Mouse (Mus musculus): ENCODE data around the gene Dnal4. TPM values are rescaled to one million over a fixed set of nuclear protein-coding genes. Genes with fewer than 3 reads are reported as not detected.
A peak's percentile ranks its signal among the peaks of the same experiment; 100 is the strongest.

Dnal4 gene
- polyA plus RNA-seq, 1 experiment from 2014 or later, result 48.0 TPM

DNA sequence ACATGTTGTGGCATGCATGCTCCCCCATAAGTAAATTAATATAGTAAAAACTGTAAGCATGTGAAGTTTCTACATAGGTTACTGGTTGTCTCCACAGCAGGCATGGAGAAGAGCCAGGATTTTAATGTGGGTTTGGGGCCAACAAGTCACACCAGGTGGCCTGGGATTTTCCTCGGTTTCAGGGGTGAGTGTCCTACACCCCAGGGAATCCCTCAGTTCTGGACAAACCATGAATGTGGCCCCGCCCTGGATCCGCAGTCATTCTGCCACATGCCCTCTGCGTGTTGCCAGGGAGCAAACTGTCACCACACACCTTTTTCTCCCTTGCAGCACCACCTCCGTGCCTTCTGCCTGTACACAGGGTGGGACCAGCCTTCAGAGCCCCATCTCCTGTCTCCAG lies 31.0 kb upstream of the Dnal4 start:
- WGBS, result 55% methylated on average over 5 of the region's 5 CpGs
- no peaks in the 10 kb centered on the region for H3K36me3 ChIP-seq
- no peak overlapping the region for H3K27ac ChIP-seq
- H3K4me1 ChIP-seq, result peaks cover 19% of the 10 kb centered on the region
- DNase-seq (ENCODE audit: low spot score), result no peak
- no peak overlapping the region for H3K4me3 ChIP-seq
- no peaks in the 10 kb centered on the region for H3K9me3 ChIP-seq
- H3K27me3 ChIP-seq (ENCODE audit: insufficient read depth, poor library complexity, severe bottlenecking), result peaks cover 84% of the 10 kb centered on the region

DNA sequence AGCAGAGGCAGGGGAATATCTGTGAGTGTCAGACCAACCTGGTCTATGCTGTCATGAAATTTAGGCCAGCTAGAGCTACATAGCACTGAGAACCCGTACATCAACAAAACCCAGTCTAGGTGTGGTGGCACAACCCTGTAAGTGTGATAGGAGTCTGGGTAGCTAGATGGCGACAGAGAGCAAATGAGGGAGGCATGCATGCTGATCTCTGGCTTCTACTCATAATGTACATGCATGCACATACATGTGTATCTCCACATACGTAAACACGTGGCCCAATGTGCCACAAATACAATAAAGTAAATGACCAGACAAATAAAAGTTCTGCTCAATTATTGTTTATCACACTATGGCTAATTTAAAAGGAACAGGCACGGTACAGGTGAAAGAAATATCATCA lies 30.5 kb upstream of the Dnal4 start:
- WGBS, result 32% methylated on average over 5 of the region's 5 CpGs
- Histone ChIP-seq H3K4me1 (peaks cover 21% of the 10 kb centered on the region), H3K36me3 (no peaks in the 10 kb centered on the region), H3K9me3 (no peaks in the 10 kb centered on the region), H3K4me3 (no peak overlapping the region), H3K27ac (no peak overlapping the region), H3K27me3 (ENCODE audit: insufficient read depth, poor library complexity, severe bottlenecking) (peaks cover 85% of the 10 kb centered on the region)
- DNase-seq (ENCODE audit: low spot score), result no peak

DNA sequence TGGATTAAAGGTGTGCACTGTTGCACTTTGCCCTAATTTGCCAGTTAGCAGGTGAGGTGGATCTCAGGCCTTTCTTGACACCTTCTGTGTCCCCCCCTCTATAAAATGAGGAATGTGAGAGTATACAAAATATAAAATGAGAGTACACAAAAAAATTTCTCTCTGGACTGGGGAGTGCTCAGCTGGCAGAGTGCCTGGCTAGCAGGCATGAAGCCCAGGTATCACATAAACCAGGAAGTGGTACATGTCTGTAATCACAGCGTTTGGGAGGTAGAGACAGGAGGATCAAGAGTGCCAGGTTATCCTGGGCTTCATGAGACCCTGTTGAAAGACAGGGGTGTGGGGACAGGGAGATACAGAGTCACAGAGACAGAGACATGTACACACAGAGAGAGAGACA lies 29.4 kb upstream of the Dnal4 start:
- Histone ChIP-seq H3K4me1 (peaks cover 21% of the 10 kb centered on the region), H3K27me3 (ENCODE audit: insufficient read depth, poor library complexity, severe bottlenecking) (peaks cover 92% of the 10 kb centered on the region), H3K9me3 (no peaks in the 10 kb centered on the region), H3K4me3 (no peak overlapping the region), H3K36me3 (no peaks in the 10 kb centered on the region), H3K27ac (no peak overlapping the region)
- no peak for DNase-seq (ENCODE audit: low spot score)
- WGBS, result 47% methylated on average over 1 of the region's 1 CpGs

GRCm38 (mm10) chr15:79805246-79805645 lies 27.6 kb upstream of the Dnal4 start:
- Histone ChIP-seq H3K4me3 (peak overlapping the region; percentile 70), H3K27me3 (ENCODE audit: insufficient read depth, poor library complexity, severe bottlenecking) (peaks cover 94% of the 10 kb centered on the region), H3K4me1 (peaks cover 21% of the 10 kb centered on the region), H3K9me3 (no peaks in the 10 kb centered on the region), H3K27ac (peak overlapping the region; percentile 74; the same call in 1 of the 2 replicates), H3K36me3 (no peaks in the 10 kb centered on the region)
- DNase-seq (ENCODE audit: low spot score), result no peak
- WGBS, result 25% methylated on average over 8 of the region's 8 CpGs

- Histone ChIP-seq H3K27ac (peak within 1 kb of the TSS; percentile 74), H3K4me3 (peak within 1 kb of the TSS; percentile 70), H3K4me1 (peaks cover 21% of the 10 kb centered on the region), H3K36me3 (no peaks in the 10 kb centered on the region), H3K27me3 (ENCODE audit: insufficient read depth, poor library complexity, severe bottlenecking) (peaks cover 92% of the 10 kb centered on the region), H3K9me3 (no peaks in the 10 kb centered on the region)
- WGBS, result under 1% methylated on average over 85 of the region's 91 CpGs
- DNase-seq (ENCODE audit: low spot score), result no peak
Measured at GRCm38 (mm10) chr15:79804352-79805071, 26.9 kb upstream of the Dnal4 start, which contains the start of gene Nptxr. Gene Nptxr (minus strand): TSS chr15:79804766.

GRCm38 (mm10) chr15:79803533-79804351 lies 26.1 kb upstream of the Dnal4 start:
- H3K27me3 ChIP-seq (ENCODE audit: insufficient read depth, poor library complexity, severe bottlenecking), result peaks cover 84% of the 10 kb centered on the region
- peak; percentile 74 for DNase-seq (ENCODE audit: low spot score)
- WGBS, result 5% methylated on average over 81 of the region's 81 CpGs
- H3K4me3 ChIP-seq, result peak overlapping the region; percentile 70
- H3K9me3 ChIP-seq, result no peaks in the 10 kb centered on the region
- no peaks in the 10 kb centered on the region for H3K36me3 ChIP-seq
- H3K4me1 ChIP-seq, result peaks cover 21% of the 10 kb centered on the region
- peak overlapping the region; percentile 74 for H3K27ac ChIP-seq

DNA sequence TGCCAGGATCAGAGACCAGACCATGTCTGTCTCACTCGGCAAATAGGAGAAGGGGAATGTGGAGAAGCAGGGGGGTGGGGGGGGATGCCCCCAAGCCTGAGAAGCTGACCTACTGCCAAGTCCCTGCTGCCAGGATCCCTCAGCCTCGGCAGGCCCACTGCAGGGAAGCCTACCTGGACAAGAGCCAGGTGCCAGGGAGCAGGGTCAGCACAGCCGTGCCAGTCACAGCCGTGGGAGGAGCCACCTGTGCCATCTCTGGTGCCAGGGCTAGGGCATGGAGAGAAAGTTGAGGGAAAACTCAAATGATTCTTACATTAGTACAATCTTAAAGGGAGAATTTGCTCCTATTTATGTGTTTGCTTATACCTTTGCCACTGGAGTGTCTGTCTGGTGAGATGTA lies 24.7 kb upstream of the Dnal4 start:
- peaks cover 86% of the 10 kb centered on the region for H3K27me3 ChIP-seq (ENCODE audit: insufficient read depth, poor library complexity, severe bottlenecking)
- no peaks in the 10 kb centered on the region for H3K9me3 ChIP-seq
- no peak for DNase-seq (ENCODE audit: low spot score)
- no peak overlapping the region for H3K27ac ChIP-seq
- no peaks in the 10 kb centered on the region for H3K36me3 ChIP-seq
- H3K4me1 ChIP-seq, result peaks cover 21% of the 10 kb centered on the region
- 56% methylated on average over 4 of the region's 4 CpGs for WGBS
- no peak overlapping the region for H3K4me3 ChIP-seq

- H3K36me3 ChIP-seq, result no peaks in the 10 kb centered on the region
- 65% methylated on average over 2 of the region's 2 CpGs for WGBS
- DNase-seq (ENCODE audit: low spot score), result no peak
- H3K27ac ChIP-seq, result no peak overlapping the region
- H3K27me3 ChIP-seq (ENCODE audit: insufficient read depth, poor library complexity, severe bottlenecking), result peaks cover 86% of the 10 kb centered on the region
- H3K4me3 ChIP-seq, result no peak overlapping the region
- H3K4me1 ChIP-seq, result peaks cover 21% of the 10 kb centered on the region
- H3K9me3 ChIP-seq, result no peaks in the 10 kb centered on the region
Measured at GRCm38 (mm10) chr15:79801646-79802045, 24.0 kb upstream of the Dnal4 start.

DNA sequence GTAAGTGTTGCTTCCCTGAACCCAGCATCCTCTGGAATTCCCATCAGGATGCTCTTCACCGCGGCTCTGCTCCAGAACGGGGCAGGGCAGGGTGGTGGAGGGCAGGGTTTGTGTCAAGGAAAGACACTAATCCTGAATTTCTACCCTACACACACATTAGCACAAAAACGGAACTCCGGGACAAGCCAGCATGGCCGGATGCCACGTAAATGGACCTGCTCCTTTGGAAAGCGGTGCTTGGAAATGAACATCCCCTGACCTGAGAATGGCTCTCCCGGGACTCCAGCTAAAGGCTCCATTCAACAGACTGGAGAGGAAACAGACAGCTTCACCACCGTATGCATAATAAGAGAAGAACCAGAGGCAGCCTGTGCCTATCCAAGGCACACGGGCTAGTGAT lies 23.1 kb upstream of the Dnal4 start:
- H3K27ac ChIP-seq, result no peak overlapping the region
- H3K9me3 ChIP-seq, result no peaks in the 10 kb centered on the region
- no peak for DNase-seq (ENCODE audit: low spot score)
- H3K4me3 ChIP-seq, result no peak overlapping the region
- H3K27me3 ChIP-seq (ENCODE audit: insufficient read depth, poor library complexity, severe bottlenecking), result peaks cover 84% of the 10 kb centered on the region
- WGBS, result 65% methylated on average over 11 of the region's 11 CpGs
- peaks cover 21% of the 10 kb centered on the region for H3K4me1 ChIP-seq
- H3K36me3 ChIP-seq, result no peaks in the 10 kb centered on the region

DNA sequence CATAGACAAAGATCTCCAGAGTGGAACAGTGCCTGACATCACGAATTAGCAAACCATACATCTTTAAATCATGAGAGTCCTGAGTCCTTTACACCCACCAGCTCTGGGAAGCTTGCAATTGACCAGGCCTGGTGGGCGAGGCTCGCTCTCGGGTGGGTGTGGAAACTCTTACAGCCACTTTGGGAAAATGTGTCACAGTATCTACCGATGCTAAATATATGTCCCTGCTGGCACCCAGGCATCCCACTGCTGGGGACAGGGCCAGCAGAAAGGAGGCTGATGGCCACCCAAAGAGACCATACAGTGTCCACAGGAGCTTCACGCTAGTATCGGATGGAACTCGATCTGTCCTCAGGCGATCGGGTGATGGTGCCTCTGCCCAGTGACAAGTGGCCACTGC lies 20.9 kb upstream of the Dnal4 start:
- WGBS, result 80% methylated on average over 10 of the region's 10 CpGs
- Histone ChIP-seq H3K27ac (no peak overlapping the region), H3K36me3 (no peaks in the 10 kb centered on the region), H3K9me3 (no peaks in the 10 kb centered on the region), H3K4me1 (peaks cover 10% of the 10 kb centered on the region), H3K27me3 (ENCODE audit: insufficient read depth, poor library complexity, severe bottlenecking) (peaks cover 84% of the 10 kb centered on the region), H3K4me3 (no peak overlapping the region)
- no peak for DNase-seq (ENCODE audit: low spot score)

DNA sequence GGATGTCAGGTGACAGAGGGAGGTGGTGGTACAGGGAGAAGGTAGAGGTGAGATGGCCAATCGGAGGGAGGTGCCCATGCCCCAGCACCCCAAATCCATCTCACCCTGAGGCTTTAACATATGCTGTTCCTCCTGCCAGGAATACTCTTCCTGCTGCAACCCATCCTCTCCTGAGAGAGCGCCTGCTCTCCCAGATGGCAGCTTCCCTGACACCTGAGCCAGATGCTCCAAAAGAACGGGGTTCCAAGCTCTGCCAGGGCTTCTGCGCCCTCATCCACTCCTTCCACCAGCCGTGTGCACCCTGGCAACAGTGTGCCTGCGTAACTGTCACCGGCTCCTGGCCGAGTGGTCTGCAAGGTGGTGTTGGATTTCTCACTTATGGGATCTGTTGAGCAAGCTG lies 20.0 kb upstream of the Dnal4 start:
- 83% methylated on average over 8 of the region's 8 CpGs for WGBS
- Histone ChIP-seq H3K36me3 (no peaks in the 10 kb centered on the region), H3K27me3 (ENCODE audit: insufficient read depth, poor library complexity, severe bottlenecking) (peaks cover 84% of the 10 kb centered on the region)

DNA sequence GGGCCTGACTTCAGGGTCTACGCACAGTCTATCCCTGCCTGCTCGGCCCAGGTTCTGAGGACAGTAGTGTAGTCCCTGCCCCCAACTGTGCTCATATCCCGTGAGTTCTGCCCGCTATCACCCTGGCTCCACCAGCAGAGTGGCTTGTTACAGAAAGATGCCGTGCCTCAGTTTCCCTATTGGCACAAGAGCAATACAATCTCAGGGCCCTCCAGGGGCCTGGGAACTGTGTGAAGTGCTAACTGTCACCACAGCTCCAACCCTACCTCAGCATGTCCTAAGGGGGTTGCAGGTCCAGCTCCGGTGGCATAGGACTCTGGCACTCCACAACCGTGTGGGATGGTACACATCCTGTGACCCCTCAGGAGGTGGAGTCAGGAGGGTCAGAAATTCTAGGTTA lies 19.4 kb upstream of the Dnal4 start:
- no peaks in the 10 kb centered on the region for H3K36me3 ChIP-seq
- no peaks in the 10 kb centered on the region for H3K9me3 ChIP-seq
- H3K4me1 ChIP-seq, result peaks cover 10% of the 10 kb centered on the region; the same call in 1 of the 2 replicates
- H3K4me3 ChIP-seq, result no peak overlapping the region
- no peak overlapping the region for H3K27ac ChIP-seq
- DNase-seq (ENCODE audit: low spot score), result no peak
- 81% methylated on average over 7 of the region's 7 CpGs for WGBS
- H3K27me3 ChIP-seq (ENCODE audit: insufficient read depth, poor library complexity, severe bottlenecking), result peaks cover 84% of the 10 kb centered on the region

More for the DNA sequence above, 20.0 kb upstream of the Dnal4 start:
- Histone ChIP-seq H3K4me3 (no peak overlapping the region), H3K27ac (no peak overlapping the region), H3K9me3 (no peaks in the 10 kb centered on the region), H3K4me1 (peaks cover 7% of the 10 kb centered on the region; the same call in 1 of the 2 replicates)
- DNase-seq (ENCODE audit: low spot score), result no peak

- DNase-seq (ENCODE audit: low spot score), result no peak
- no peaks in the 10 kb centered on the region for H3K36me3 ChIP-seq
- H3K4me3 ChIP-seq, result no peak overlapping the region
- peaks cover 10% of the 10 kb centered on the region; the same call in 1 of the 2 replicates for H3K4me1 ChIP-seq
- H3K27me3 ChIP-seq (ENCODE audit: insufficient read depth, poor library complexity, severe bottlenecking), result peaks cover 83% of the 10 kb centered on the region
- H3K9me3 ChIP-seq, result no peaks in the 10 kb centered on the region
- 80% methylated on average over 12 of the region's 12 CpGs for WGBS
- H3K27ac ChIP-seq, result no peak overlapping the region
Measured at GRCm38 (mm10) chr15:79796256-79796655, 18.6 kb upstream of the Dnal4 start.

All from heart, embryonic 10.5 days (tissue).